In genomic region chr2:3284473-3285180, GRCm38 (mm10) we compare ENCODE assay signal across 8 mouse cellular contexts. TPM values are rescaled to one million over a fixed set of nuclear protein-coding genes. Genes with fewer than 3 reads are reported as not detected.
DNase-seq lines count a peak whose midpoint lies in the region; ATAC-seq lines count a peak whose summit lies in the region.

No protein-coding gene starts in this region.

- peak; percentile 1 for ATAC-seq in limb, embryonic 11.5 days (ENCODE audit: insufficient number of reproducible peaks, low FRiP score, low TSS enrichment, low read depth)
- ATAC-seq in midbrain, embryonic 11.5 days (ENCODE audit: low FRiP score): peak; percentile 9

- H3K9me3 ChIP-seq in limb, embryonic 11.5 days (ENCODE audit: control insufficient read depth, low read length): no peaks in the 10 kb centered on the region
- H3K9me3 ChIP-seq in midbrain, embryonic 11.5 days (ENCODE audit: control insufficient read depth, low read length): no peaks in the 10 kb centered on the region

- peak; percentile 73 for DNase-seq in cerebellum, adult 11 months
- DNase-seq in cerebellum, adult 11-12 months: no peak
- peak; percentile 70 for DNase-seq in cerebellum, adult 8-10 months
- DNase-seq in frontal cortex, postnatal 14 days (ENCODE audit: low spot score in 2 of 2): peak; percentile 53 to 63
- peak; percentile 28 for DNase-seq in hindlimb bud, embryonic 11.5 days (ENCODE audit: extremely low spot score, low read depth, low spot score)
- peak; percentile 71 for DNase-seq in limb, embryonic 11.5 days (ENCODE audit: low spot score)
- peak; percentile 96 for DNase-seq in midbrain, embryonic 11.5 days (ENCODE audit: low spot score, missing footprints)
- peak; percentile 32 for DNase-seq in skeletal muscle tissue, adult 2 months (ENCODE audit: low read depth, low spot score)

- H3K27ac ChIP-seq in limb, embryonic 11.5 days (replicated peaks; ENCODE audit: low read depth, low read length): no peak overlapping the region; the same call in 1 of the 2 replicates
- peak overlapping the region; percentile 69 for H3K27ac ChIP-seq in midbrain, embryonic 11.5 days (ENCODE audit: low read depth, low read length)

- H3K4me3 ChIP-seq in limb, embryonic 11.5 days (ENCODE audit: low read depth, low read length): peak overlapping the region; percentile 81
- peak overlapping the region; percentile 61 for H3K4me3 ChIP-seq in midbrain, embryonic 11.5 days (ENCODE audit: low read depth, low read length)

- H3K4me1 ChIP-seq in limb, embryonic 11.5 days (ENCODE audit: control insufficient read depth, insufficient read depth, low read length): peaks cover 4% of the 10 kb centered on the region; the same call in 1 of the 2 replicates
- H3K4me1 ChIP-seq in midbrain, embryonic 11.5 days (ENCODE audit: control insufficient read depth, insufficient read depth, low read length): peaks cover 11% of the 10 kb centered on the region

- no peaks in the 10 kb centered on the region for H3K27me3 ChIP-seq in limb, embryonic 11.5 days (ENCODE audit: control insufficient read depth, insufficient read depth, low read length)
- no peaks in the 10 kb centered on the region for H3K27me3 ChIP-seq in midbrain, embryonic 11.5 days (ENCODE audit: control insufficient read depth, insufficient read depth, low read length)

- peak overlapping the region; percentile 57 for H3K4me2 ChIP-seq in limb, embryonic 11.5 days (ENCODE audit: low read depth, severe bottlenecking)
- H3K4me2 ChIP-seq in midbrain, embryonic 11.5 days: peak overlapping the region; percentile 83

- WGBS in limb, embryonic 11.5 days: 0% methylated on average over 51 of the region's 60 CpGs
- under 1% methylated on average over 60 of the region's 60 CpGs for WGBS in midbrain, embryonic 11.5 days

- H3K9ac ChIP-seq in limb, embryonic 11.5 days (ENCODE audit: low read length): peak overlapping the region; percentile 71
- peak overlapping the region; percentile 75 for H3K9ac ChIP-seq in midbrain, embryonic 11.5 days (ENCODE audit: low read length)

- no peaks in the 10 kb centered on the region for H3K36me3 ChIP-seq in limb, embryonic 11.5 days (ENCODE audit: control insufficient read depth, insufficient read depth, low read length)
- H3K36me3 ChIP-seq in midbrain, embryonic 11.5 days (ENCODE audit: control insufficient read depth, insufficient read depth, low read length): no peaks in the 10 kb centered on the region

RNA-seq across cellular contexts. Expression of gene Nmt2, which starts 0.6 kb away (rescaled TPM):
- polyA plus RNA-seq in limb, embryonic 11.5 days (2014; fragmentation: Nextera tagmentation; extraction: Ambion mirVana): 35.1 and 35.5 TPM in 2 replicates
- polyA plus RNA-seq in midbrain, embryonic 11.5 days (2014; fragmentation: Nextera tagmentation; extraction: Ambion mirVana): 69.3 and 69.8 TPM in 2 replicates

RNA-seq across cellular contexts. Expression of gene Rpp38, which starts 47.8 kb away (rescaled TPM):
- 18.7 and 22.3 TPM in 2 replicates for polyA plus RNA-seq in limb, embryonic 11.5 days (2014; fragmentation: Nextera tagmentation; extraction: Ambion mirVana)
- 24.9 and 25.6 TPM in 2 replicates for polyA plus RNA-seq in midbrain, embryonic 11.5 days (2014; fragmentation: Nextera tagmentation; extraction: Ambion mirVana)

RNA-seq across cellular contexts. Expression of gene Acbd7, which starts 51.3 kb away (rescaled TPM):
- polyA plus RNA-seq in limb, embryonic 11.5 days (2014; fragmentation: Nextera tagmentation; extraction: Ambion mirVana): not detected in 2 replicates
- polyA plus RNA-seq in midbrain, embryonic 11.5 days (2014; fragmentation: Nextera tagmentation; extraction: Ambion mirVana): 0.66 and 0.68 TPM in 2 replicates
